Mouse (Mus musculus): ENCODE data around the gene Cuedc1.

DNA sequence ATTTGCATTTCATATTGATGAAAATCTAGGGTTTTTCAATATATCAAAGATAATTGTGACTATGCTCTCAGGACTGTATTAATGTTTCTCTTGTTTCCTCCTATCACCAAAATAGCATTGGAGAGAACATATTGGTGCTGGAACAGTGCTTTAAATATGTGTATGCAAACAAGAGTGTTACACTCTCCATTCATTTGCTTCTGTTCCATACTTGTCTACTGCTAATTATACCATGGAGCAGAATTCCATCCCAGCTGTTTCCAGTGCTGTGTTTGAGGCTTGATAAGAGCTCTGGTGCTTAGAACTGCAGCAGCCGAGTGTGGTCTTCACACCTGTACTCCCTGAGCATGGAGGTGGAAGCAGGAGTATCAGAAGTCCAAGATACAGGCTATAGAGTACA is 21.5 kb upstream of the Cuedc1 start:
- TF ChIP-seq CTCF (IDR thresholded peaks at IDR 0.05; ENCODE audit: extremely low read depth, insufficient read depth, insufficient read length, insufficient replicate concordance) = no peak
- TF ChIP-seq POLR2A (IDR thresholded peaks at IDR 0.05; ENCODE audit: low read depth, low read length) = no peak

Measured in spleen, adult 2 months (tissue).